Mouse (Mus musculus) cerebellum, adult 2 months (tissue): Measurements from ENCODE around the gene Rfx2.

Source experiments
- CTCF ChIP-seq: fragments of 200-500 bp; IDR thresholded peaks from 2 replicates; pipeline ENCODE4 v1.5.1; 2011; ENCODE audit warnings: low read depth, mild to moderate bottlenecking, control low read depth, low read length, moderate library complexity, borderline replicate concordance; ENCODE audit not compliant: insufficient read depth
- POLR2A ChIP-seq: fragments of 200-500 bp; IDR thresholded peaks from 2 replicates; pipeline ENCODE4 v1.6.1; 2011; ENCODE audit warnings: low read length, control low read depth, borderline replicate concordance; ENCODE audit not compliant: insufficient read depth

- TF ChIP-seq POLR2A = no peak
- TF ChIP-seq CTCF = no peak
These were observed 24.6 kb upstream of the Rfx2 start for GRCm38 (mm10) chr17:56855421-56855820.
